Mouse (Mus musculus) gastrocnemius, postnatal 36 days (tissue): ENCODE data around the gene Shisa5. TPM values are rescaled to one million over a fixed set of nuclear protein-coding genes. Genes with fewer than 3 reads are reported as not detected.

Experiments used
- DNase-seq, 2 experiments: peaks; one replicate each; pipeline ENCODE4 v3.0.0; 2022
- intact Hi-C: fragments of 180-260 bp; cut with DNase I; formaldehyde crosslinking; loops from one replicate; pipeline ENCODE4 v1.15.1; 2025
- total RNA-seq, 2 experiments: library from RNA; stranded (reverse); gene quantifications; 2 replicates each; pipeline ENCODE4 v1.2.3; 2021

Shisa5 gene
- total RNA-seq, 2 experiments from 2014 or later: 11.9 to 13.4 TPM

DNA sequence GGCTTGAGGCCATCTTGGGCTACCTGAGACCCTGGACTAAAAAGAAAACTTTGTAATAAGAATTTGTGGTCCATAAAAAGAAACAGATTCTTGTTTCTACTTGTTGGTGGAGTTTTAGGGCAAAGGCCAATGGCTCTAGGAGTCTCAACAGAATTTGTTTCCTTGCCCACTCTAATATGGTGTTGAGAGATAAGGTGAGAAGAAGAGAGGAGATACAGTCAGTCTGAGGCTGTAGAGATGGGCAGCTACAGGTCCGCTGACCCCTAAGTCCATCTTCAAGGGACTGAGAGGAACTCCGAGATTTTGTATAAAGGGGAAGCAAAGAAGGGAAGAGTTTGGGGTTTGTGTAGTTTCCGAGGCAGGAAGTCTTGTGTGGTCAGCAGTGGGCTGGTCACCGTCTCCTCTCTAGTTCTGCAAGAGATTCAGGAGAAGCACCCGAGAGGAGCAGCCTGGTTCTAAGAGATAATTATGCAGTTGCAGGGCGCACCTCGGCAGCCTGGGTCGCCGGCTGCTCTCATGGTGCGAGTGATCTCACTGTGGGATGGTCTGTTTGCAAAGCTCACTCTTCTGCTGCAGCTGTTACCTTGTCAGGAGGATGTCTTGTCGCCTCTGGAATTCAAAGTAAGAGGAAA lies 21.3 kb upstream of the Shisa5 start:
- peak in 1 of 2 experiments; percentile 10 for DNase-seq
- intact Hi-C loops: no loop called here

DNA sequence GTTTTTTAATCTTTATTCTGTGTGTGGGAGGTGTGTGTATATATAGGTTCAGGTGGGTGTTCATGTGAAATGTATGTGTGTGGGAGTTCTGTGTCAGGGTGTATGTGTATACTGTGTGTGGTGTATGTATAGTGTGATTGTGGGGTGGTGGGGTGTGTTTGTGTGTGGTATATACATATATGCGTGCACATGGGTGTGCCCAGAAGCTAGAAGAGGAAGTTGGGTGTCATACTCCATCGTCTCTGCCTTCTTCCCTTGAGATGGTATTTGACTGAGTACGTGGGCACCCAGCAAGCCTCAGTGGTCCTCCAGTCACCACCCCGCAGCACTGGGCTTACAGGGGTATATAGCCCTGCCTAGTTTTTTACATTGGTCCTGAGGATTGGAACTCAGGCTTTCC lies 16.9 kb upstream of the Shisa5 start:
- no peak for DNase-seq
- intact Hi-C loops: no loop called here

DNA sequence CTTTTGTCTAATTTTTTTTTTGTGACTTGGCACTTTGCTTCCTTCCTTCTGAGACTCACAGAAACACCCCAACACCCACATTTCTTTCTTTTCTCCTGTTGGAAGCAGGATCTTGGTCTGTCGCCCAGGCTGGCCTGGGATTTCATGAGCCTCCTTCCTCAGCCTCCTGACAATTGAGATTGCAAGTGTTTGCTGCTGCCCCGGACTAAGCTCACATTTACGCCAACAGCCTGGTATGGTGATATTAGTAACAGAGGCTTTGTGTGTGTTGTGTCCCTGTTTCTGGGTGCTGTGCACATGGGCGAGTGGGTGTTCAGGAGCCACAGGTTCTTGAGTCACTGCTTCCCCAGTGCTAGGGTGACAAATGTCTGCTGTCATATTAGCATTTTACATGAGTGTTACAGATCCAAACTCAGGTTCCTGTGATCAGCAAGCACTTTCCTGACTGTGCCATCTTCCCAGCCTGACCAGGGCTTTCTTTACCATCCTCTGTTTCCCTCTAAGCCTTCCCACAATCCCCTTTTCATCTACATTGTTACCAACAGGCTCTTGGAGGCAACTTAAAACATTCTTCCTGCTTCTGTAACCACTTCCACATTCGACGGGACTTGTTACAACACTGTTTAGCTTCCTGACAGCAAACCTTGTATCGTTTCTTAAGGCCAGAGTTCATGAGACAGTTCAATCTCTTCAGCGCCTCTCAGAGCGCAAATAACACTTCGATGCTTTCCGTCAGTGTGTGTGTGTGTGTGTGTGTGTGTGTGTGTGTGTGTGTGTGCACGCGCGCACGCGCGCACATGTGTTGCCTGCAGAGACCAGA lies 15.3 kb upstream of the Shisa5 start:
- intact Hi-C loops: no loop called here
- DNase-seq: no peak

DNA sequence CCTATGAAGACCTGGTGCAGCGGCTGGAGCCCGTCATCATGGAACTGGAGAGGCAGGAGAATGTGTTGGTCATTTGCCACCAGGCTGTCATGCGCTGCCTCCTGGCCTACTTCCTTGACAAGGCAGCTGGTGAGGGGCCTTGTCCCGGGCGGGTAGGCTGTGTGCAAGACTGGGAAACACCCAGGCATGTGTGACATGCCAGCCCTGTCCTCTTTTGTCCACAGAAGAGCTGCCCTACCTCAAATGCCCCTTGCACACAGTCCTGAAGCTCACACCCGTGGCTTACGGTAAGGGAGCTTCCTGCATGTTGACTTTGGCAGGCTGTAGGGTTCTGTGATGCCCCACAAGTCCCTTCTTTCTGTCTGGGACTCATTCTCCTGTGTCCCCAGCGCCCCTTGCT lies 10.8 kb upstream of the Shisa5 start:
- intact Hi-C loops: no loop called here
- DNase-seq: no peak

DNA sequence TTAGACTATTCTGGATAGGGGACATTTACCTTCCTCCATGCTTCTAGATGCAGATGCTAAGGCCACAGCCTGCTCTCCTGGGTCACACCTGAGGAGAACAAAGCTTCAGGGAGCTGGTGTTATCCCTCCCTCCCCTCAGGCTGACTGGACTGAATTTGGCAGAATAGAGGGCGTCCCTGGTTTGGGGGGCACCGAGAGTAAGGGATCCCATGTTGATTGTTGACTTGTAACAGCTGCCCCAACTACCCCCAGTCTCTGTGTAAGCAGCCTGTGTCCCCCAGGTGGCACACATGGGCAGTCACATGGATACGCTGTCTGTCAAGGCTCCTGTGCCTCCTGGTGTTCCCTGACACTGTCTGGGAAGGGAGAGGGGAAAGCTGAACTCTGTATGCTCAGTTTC lies 9.9 kb upstream of the Shisa5 start:
- no peak for DNase-seq
- intact Hi-C loops: no loop called here

DNA sequence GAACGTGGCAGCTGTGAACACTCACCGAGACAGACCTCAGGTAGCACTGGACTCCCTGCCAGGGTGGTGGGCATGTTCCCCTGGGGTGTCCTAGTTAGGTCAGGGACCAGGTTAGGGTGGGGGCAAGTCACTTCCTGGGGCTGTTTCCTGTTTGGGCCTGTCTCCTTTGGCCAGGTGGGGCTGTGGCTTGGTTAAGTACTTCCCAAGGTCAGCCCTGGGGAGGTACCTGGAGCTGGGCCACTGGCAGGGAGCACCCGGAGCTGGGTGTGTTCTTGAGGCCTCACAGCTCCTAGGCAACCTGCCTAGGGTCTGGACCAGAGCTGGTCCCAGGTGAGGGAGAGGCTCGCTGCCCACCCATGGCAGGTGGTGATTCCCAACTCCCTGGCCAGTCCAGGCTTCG lies 9.4 kb upstream of the Shisa5 start:
- DNase-seq: no peak
- intact Hi-C loops: no loop called here

DNA sequence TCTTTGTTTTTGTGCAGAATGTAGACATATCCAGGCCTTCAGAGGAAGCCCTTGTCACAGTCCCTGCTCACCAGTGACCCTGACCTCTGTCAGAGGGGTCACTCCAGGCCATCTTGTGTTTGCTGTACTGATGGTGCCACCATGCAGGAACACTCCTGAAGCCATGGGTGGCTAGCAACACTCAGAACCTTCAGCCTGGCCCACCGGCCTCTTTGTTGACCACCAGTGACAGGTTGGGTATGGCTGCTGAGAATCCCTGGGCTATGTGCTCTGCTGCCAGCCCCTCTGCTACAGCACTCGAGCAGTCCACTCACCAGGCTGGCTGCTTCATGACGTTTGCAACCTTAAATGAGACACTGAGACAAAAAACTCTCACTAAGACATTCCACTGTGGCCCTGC lies 8.1 kb upstream of the Shisa5 start:
- DNase-seq: no peak

DNA sequence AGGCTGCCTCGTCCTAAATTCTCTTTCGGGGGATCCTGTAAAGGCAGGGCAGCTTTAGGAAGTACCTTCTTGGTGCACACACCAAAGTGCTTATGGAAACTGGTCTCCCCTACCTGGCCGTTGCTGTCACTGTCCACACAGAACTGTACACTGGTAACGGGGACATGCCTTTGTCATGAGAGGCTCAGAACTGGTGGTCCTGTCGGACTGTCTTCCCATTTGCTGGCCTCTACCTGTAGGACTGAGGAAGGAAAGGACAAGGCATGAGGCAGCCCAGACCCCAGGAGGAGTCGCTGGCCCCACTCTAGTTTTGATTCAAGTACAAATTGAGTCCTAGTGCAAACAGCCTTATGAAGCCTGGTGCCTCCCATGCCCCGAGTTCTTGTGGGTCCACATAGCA lies 7.4 kb upstream of the Shisa5 start:
- no peak for DNase-seq
- intact Hi-C loops: no loop called here

More for the DNA sequence above, 8.1 kb upstream of the Shisa5 start:
- intact Hi-C loops: no loop called here

DNA sequence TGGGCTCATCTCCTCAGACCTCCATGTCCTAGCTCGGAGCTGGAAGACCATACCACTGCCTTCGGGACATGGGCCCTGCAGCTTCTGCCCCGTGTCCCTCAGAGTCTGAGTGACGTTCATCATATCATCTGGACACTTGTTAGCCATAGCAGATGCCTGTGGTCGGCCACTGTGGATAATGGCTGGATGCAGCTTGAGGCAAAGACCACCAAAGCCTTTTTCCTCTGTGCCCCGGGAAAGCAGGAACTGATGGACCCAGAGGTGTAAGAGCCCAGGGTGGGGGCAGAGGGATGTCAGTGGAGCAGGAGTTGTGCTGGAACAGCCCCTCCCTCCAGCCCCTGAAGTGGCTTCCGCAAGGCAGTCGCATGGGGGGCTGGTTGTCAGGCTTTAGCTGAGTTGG lies 6.7 kb upstream of the Shisa5 start:
- DNase-seq: no peak
- intact Hi-C loops: no loop called here

DNA sequence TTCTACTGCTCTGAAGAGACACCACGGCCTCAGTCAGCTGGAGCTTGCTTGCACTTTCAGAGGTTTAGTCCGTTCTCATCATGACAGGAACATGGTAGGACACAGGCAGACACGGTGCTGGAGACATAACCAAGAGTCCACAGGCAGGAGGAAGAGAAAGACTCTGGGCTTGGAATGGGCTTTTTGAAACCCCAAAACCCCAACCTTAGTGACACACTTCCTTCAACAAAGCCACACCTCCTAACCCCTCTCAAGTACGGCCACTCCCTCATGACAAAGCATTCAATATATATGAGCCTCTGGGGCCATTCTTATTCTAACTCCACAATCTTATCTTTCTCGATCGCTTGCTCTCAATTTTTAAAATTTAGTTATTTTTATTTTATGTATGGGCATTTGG lies 5.9 kb upstream of the Shisa5 start:
- DNase-seq: no peak
- intact Hi-C loops: no loop called here

DNA sequence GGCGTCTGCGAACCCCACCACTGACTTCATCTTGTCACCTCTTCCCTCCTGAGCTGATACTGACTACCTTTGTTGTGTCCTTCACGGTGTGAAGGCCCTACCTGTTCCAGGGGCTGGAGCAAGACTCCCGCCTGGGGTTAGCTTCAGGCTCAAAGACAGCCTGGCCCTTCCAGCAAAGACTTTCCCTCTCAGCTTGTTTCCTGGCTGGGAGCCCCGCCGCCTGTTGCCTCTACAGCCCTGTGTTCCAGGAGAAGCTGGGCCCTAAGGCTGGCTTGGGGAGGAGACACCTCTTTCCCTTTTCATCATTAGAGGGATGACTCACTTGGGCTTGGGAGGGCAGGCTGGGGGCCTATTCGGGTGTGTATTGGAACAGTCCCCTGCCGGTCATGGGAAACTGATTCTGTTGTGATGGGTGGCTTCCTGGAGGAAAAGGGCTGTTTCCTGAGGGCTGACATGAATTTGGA lies 568 bp downstream of the Shisa5 start:
- DNase-seq: peak; percentile 61 to 62
- intact Hi-C loops: no loop called here

DNA sequence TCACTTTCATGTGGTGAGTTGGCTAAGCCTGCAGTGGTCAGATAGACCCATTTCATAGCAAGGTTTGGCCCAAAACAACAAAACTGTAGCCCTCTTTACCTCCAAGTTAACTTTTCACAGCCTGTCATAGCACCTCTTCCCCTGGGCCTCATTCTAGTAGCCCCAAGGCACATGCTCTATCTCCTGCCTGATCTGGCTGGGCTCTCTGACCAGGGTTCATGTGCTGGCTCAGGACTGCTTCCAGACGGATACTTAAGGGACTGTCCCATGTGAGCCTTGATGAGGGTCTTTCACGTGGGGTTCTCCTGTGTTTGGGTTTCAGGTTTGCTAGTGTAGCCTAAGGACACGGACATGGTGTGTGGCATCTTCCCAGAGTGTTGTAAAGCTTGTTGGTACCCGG lies 1.3 kb downstream of the Shisa5 start:
- no peak for DNase-seq
- intact Hi-C loops: no loop called here

DNA sequence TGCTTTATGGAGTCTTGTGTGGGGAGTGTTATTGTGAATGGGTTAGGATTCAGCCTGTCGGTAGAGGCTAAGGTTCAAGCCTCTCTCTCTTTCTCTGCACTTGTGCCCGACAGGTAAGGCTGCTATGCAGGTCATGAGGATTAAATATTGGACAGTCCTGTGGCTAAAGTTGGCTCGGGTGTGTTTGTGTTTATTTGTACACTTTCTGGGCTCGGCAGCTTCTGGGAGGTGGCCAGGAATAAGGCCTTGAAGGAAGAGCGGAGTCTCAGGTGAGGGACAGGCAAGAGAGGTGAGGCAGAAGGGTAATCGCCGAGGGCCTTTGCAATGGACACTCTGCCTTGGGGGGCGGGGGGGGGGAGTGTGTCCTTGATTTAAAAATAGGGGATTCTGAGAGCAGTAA lies 1.9 kb downstream of the Shisa5 start:
- intact Hi-C loops: no loop called here

DNA sequence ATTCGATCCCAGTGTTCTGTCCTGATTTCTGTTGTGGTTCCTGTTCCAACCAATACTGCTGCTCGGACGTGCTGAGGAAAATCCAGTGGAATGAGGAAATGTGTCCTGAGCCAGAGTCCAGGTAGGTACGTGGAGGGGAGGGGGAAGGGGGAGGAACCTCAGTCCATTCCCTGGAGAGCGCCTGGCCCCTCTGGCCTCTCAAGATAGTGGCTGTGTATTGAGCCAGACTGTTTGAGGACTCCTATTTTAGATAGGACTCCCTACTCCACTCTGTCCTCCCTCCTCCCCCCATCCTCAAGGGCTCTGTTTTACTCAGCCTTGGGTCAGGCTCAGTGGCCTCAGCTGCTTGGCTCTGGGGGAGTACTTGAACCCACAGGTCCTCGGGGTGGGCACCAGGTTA lies 2.5 kb downstream of the Shisa5 start:
- no peak for DNase-seq
- intact Hi-C loops: no loop called here

More for the DNA sequence above, 1.9 kb downstream of the Shisa5 start:
- no peak for DNase-seq

DNA sequence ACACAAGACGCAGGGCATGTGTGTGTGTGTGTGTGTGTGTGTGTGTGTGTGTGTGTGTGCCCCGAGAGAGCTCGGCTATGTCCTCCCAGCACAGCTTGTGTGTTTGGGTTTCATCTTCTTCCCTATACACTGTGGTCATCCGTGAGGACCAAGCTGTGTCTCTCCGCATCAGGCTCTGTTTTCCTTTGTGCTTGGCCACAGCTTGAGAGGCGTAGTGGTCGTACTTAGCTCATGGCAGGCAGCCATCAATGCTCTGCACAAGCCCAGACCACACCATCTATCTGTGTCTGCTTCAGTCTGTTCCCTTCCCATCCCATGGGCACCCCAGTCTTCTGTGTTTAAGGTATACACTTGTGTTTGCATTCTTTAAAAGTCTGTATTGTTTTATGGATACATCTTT lies 3.0 kb downstream of the Shisa5 start:
- no peak for DNase-seq
- intact Hi-C loops: no loop called here

DNA sequence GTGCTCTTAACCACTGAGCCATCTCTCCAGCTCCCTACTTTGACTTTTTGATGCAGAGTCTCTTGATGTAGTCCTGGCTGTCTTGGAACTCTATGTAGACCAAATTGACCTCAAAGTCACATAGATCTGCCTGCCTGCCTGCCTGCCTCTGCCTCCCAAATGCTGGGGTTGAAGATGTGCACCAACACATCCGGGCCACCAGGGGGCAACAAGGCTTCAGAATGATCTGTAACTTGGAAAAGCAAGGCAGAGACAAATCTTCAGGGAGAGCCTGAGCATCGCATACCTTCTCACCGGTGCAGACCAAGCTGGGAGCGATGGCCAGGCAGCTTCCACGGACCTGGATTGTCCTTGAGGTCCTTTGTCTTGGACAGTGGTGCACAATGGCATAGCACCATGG lies 7.9 kb downstream of the Shisa5 start:
- intact Hi-C loops: no loop called here
- peak in 1 of 2 experiments; percentile 47 for DNase-seq

DNA sequence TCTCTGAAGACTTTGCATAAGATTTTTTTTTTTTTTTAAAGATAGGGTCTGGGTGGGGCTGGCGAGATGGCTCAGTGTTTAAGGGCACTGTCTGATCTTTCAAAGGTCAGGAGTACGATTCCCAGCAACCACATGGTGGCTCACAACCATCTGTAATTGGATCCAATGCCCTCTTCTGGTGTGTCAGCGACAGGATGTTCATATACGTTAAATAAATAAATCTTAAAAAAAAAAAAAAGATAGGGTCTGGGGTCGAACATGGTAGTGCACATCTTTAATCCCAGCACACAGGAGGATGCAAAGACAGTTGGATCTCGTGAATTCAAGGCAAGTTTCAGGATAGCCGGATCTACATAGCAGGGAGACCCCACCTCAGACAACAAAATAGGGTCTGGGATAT lies 11.0 kb downstream of the Shisa5 start:
- intact Hi-C loops: no loop called here
- no peak for DNase-seq

DNA sequence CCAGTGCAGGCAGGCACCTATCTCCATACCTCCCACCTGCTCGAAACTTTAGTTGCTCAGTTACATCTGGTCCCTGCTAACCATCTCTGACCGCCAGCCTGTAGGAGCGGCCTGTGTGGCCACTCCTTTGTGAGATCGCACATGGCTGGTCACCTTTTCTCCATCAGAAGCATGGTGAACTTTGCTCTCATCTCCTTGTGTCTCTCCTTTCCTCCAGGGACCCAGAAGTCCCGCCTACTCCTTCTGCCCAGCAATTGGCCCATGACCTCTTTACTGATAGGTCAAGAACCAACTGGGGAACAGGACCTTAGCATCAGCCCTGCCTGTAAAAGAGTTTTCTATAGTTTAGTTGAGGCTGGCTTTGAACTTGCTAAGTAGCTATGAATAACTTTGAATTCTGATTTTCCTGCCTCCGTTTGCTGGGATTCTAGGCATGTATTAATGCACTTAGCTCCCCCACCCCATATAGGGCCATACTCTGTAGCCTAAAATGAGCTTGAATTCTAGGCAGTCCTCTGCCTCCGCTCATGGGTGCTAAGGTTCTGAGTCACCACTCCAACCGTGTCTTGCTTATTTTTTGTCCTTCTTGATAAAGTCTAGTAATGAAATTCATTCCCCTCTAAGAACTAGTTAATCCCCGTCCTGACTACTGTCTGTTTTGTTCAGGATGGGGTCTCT lies 11.8 kb downstream of the Shisa5 start:
- intact Hi-C loops: no loop called here
- no peak for DNase-seq

DNA sequence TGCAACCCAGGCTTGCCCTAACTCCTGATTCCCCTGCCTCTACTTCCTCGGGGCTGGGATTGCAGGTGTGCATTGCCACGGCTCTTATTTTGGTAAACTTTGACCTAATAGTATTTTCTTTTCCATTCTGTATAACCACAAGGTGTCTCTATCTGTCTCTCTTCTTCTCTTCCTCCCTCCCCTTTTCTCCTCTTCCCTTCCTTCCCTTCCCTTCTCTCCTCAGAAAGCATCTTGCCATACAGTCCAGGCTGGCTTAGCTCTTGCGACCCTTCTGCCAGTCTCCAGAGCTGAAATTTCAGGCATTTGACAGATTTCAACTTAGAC lies 12.3 kb downstream of the Shisa5 start:
- DNase-seq: no peak
- intact Hi-C loops: no loop called here

DNA sequence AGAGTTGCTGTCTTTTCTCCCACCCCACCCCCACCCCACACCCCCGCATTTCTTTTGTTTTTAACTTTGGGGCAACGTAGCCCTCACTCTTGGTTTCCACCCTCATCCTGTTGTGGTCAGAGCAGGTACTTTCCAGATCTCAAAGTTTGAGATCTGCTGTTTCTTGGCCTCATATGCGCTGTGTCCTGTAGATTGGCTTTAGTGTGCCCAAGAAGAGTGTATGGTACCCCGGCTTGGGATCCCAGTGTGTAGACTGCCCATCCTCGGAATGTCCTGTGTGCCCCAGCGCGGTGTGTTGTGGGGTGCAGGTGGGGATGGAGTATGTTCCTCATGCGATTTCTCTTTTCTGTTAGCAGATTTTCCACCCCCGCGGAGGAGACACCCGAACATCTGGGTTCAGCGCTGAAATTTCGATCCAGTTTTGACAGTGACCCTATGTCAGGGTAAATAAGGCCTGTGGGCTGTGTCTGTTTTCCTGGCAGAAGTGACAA lies 12.7 kb downstream of the Shisa5 start:
- intact Hi-C loops: no loop called here

DNA sequence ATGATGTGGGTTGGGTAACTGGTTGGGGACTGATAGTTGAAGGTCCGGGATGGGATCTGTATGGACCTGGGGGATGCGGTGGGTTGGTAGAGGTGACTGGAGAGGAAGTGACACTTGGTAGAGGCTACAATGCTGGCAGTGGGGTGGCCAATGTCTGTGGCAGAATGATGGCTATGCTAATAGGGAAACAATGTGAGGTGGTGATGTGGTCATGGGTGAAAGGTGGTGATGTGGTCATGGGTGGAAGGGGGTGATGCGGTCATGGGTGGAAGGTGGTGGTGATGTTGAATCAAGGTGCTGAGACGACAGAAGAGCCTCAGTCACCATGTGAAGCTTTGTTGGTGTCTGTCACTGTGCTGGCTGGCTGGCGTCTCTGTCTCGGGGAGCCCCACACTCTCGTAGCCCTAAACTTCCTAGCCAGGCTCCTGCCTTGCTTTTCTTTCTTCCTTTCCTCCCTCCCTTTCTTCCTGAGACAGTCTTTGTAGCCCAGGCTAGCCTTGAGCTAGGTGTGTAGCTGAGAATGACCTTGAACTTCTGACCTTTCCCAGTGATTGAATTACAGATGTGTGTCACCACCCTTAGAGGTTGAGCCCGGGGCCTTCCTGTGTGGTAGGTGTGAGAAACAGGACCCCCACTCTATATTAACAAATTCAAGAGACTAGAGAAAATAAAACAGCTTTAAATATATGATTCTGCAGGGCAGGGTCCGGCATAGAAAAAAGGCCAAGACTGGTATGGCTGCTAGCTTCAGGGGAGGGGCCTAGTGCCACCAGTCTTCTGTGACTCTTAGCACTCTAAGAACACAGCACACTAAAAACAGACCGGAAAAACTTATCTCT lies 13.5 kb downstream of the Shisa5 start:
- intact Hi-C loops: no loop called here
- DNase-seq: no peak

More for the DNA sequence above, 12.7 kb downstream of the Shisa5 start:
- no peak for DNase-seq
